Comparison of ENCODE assay signal across 1 mouse cellular context in the genomic region with DNA sequence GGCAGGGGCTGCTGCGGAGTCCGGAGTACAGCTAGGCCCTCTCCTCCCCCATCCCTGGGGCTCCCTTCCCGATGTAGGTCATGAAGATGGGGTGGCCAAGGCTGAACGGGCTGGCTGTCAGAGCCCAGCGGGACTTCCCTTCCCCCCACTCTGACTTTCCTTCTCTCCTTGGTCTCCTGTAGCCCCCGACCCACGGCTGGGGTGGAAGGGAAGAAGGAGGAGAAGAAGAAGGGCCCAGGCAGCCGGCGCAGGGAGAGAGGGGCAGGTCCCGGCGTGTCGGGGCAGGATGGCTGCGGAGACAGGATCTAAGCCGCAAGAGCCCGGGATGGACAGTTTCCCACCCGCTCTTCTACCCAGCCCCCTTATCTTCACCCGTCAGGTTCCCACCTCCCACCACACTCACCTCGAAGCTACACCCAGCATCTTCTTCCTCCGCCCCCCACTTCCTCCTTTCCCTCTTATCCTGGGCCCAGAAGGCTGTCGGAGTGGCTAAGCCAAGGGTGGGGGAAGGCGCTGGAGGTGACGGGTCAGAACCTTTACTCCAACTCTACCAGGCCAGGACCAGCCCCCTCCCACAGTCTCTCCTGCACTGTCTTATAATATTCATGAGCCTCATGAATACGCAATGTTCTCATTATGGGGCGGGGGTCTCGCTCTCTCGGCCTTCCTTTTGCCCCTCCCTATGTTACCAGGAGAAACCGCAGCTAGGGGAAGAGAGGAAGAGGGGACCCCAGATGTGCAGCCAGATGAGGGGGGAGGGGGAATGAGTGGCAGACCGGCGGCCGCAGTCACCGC.
TF ChIP-seq lines count a peak whose summit lies in the region.

No protein-coding gene starts in this region.

TF ChIP-seq in MEL, 35 proteins besides CTCF, POLR2A, EP300 and RAD21:
- no peak for TF ChIP-seq ZMIZ1 (IDR thresholded peaks at IDR 0.05; ENCODE audit: low read depth, low read length)
- TF ChIP-seq TBP (IDR thresholded peaks at IDR 0.05; ENCODE audit: low read depth, low read length) = peak; percentile 54; the same call in 1 of the 2 replicates
- peak; percentile 94 for TF ChIP-seq TAL1 (IDR thresholded peaks at IDR 0.05; ENCODE audit: low read length)
- TF ChIP-seq MEF2A (IDR thresholded peaks at IDR 0.05; ENCODE audit: extremely low read depth, insufficient replicate concordance, low read depth, low read length, poor library complexity, severe bottlenecking) = no peak
- no peak for TF ChIP-seq SMC3 (IDR thresholded peaks at IDR 0.05; ENCODE audit: low read depth, low read length)
- no peak for TF ChIP-seq BHLHE40 (IDR thresholded peaks at IDR 0.05; ENCODE audit: borderline replicate concordance, low read depth, low read length)
- no peak for TF ChIP-seq NELFE (IDR thresholded peaks at IDR 0.05; ENCODE audit: low read depth, low read length)
- TF ChIP-seq ETS1 (IDR thresholded peaks at IDR 0.05; ENCODE audit: low read depth, low read length) = peak; percentile 74
- peak; percentile 32; the same call in 1 of the 2 replicates for TF ChIP-seq POLR2AphosphoS2 (IDR thresholded peaks at IDR 0.05; ENCODE audit: low read length)
- TF ChIP-seq ZNF384 (IDR thresholded peaks at IDR 0.05; ENCODE audit: low read depth, low read length) = no peak
- no peak for TF ChIP-seq CHD1 (IDR thresholded peaks at IDR 0.05; ENCODE audit: low read depth, low read length)
- TF ChIP-seq ELF1 (IDR thresholded peaks at IDR 0.05; ENCODE audit: low read depth, low read length) = peak; percentile 58; the same call in 1 of the 2 replicates
- no peak for TF ChIP-seq HCFC1 (IDR thresholded peaks at IDR 0.05; ENCODE audit: low read depth, low read length)
- TF ChIP-seq USF1 (IDR thresholded peaks at IDR 0.05; ENCODE audit: low read depth, low read length) = no peak
- no peak for TF ChIP-seq GABPA (IDR thresholded peaks at IDR 0.05; ENCODE audit: low read depth, low read length)
- TF ChIP-seq POLR2AphosphoS5 (IDR thresholded peaks at IDR 0.05; ENCODE audit: borderline replicate concordance, low read depth, low read length) = no peak
- 0 out of 2 replicates have a peak, but pooled peaks have one; percentile 56 for TF ChIP-seq UBTF (IDR thresholded peaks at IDR 0.05; ENCODE audit: borderline replicate concordance, insufficient read depth, low read depth, low read length)
- TF ChIP-seq SIN3A (IDR thresholded peaks at IDR 0.05; ENCODE audit: low read length) = peak; percentile 64
- TF ChIP-seq MYC (IDR thresholded peaks at IDR 0.05; ENCODE audit: low read depth, low read length) = no peak
- TF ChIP-seq RCOR1 (IDR thresholded peaks at IDR 0.05; ENCODE audit: low read depth, low read length) = peak; percentile 41; the same call in 1 of the 2 replicates
- 0 out of 2 replicates have a peak, but pooled peaks have one; percentile 20 for TF ChIP-seq MYB (IDR thresholded peaks at IDR 0.05; ENCODE audit: low read depth, low read length)
- TF ChIP-seq MXI1 (IDR thresholded peaks at IDR 0.05; ENCODE audit: low read depth, low read length) = peak; percentile 49; the same call in 1 of the 2 replicates
- TF ChIP-seq ZC3H11A (IDR thresholded peaks at IDR 0.05; ENCODE audit: low read depth, low read length) = no peak
- TF ChIP-seq NRF1 (IDR thresholded peaks at IDR 0.05; ENCODE audit: insufficient read depth, low read depth, low read length, poor library complexity, severe bottlenecking) = no peak
- TF ChIP-seq MAFK (IDR thresholded peaks at IDR 0.05; ENCODE audit: borderline replicate concordance, low read depth, low read length) = no peak
- TF ChIP-seq ZKSCAN1 (IDR thresholded peaks at IDR 0.05; ENCODE audit: low read depth, low read length) = no peak
- TF ChIP-seq KAT2A (conservative IDR thresholded peaks at IDR 0.05; ENCODE audit: low read depth, low read length) = no peak
- no peak for TF ChIP-seq MAX (IDR thresholded peaks at IDR 0.05; ENCODE audit: low read length)
- peak; percentile 92 for TF ChIP-seq TCF12 (IDR thresholded peaks at IDR 0.05; ENCODE audit: low read depth, low read length)
- TF ChIP-seq GATA1 (IDR thresholded peaks at IDR 0.05; ENCODE audit: low read depth, low read length) = peak; percentile 77
- no peak for TF ChIP-seq JUND (IDR thresholded peaks at IDR 0.05; ENCODE audit: low read depth, low read length)
- TF ChIP-seq CHD2 (IDR thresholded peaks at IDR 0.05; ENCODE audit: low read length) = no peak
- TF ChIP-seq E2F4 (IDR thresholded peaks at IDR 0.05; ENCODE audit: borderline replicate concordance, low read depth, low read length) = no peak
- TF ChIP-seq USF2 (IDR thresholded peaks at IDR 0.05; ENCODE audit: borderline replicate concordance in 1 of 2, insufficient read depth in 1 of 2, low read depth in 1 of 2, low read length in 2 of 2) = no peak
- peak; percentile 64 for TF ChIP-seq MAZ (IDR thresholded peaks at IDR 0.05; ENCODE audit: low read depth, low read length)
